Mouse (Mus musculus) neural tube, embryonic 14.5 days (tissue): ENCODE data around the gene Wdr47. TPM values are rescaled to one million over a fixed set of nuclear protein-coding genes. Genes with fewer than 3 reads are reported as not detected.
"Not testable (repeated sequence)": the region's sequence is repeated elsewhere in the genome, so short reads cannot be mapped to it uniquely, and the experiment has no call there.

ENCODE experiments used
- ATAC-seq: fragments of 200-750 bp; cut with Nextera tagmentation; 2 replicates; pipeline ENCODE4 v1.8.0; 2017; ENCODE audit warnings: low read depth, mild to moderate bottlenecking, moderate TSS enrichment, moderate library complexity
- H3K27ac ChIP-seq: fragments of 300-500 bp; sonication (generic); 2 replicates; pipeline ENCODE4 v1.5.1; 2014; ENCODE audit warnings: low read depth, mild to moderate bottlenecking, control low read depth, low read length, moderate library complexity, mixed read lengths
- H3K27me3 ChIP-seq: fragments of 300-500 bp; sonication (generic); 2 replicates; pipeline ENCODE4 v1.6.1; 2014; ENCODE audit warnings: low read length; ENCODE audit not compliant: control insufficient read depth, insufficient read depth
- H3K36me3 ChIP-seq: fragments of 300-500 bp; sonication (generic); 2 replicates; pipeline ENCODE4 v1.6.1; 2014; ENCODE audit warnings: low read length, mixed read lengths; ENCODE audit not compliant: control insufficient read depth, insufficient read depth
- H3K4me1 ChIP-seq: fragments of 300-500 bp; sonication (generic); 2 replicates; pipeline ENCODE4 v1.6.1; 2014; ENCODE audit warnings: low read length; ENCODE audit not compliant: control insufficient read depth, insufficient read depth
- H3K4me2 ChIP-seq: fragments of 300-500 bp; sonication (generic); 2 replicates; pipeline ENCODE4 v1.6.1; 2014; ENCODE audit warnings: mild to moderate bottlenecking, low read depth, low read length, control low read depth
- H3K4me3 ChIP-seq: fragments of 300-500 bp; sonication (generic); 2 replicates; pipeline ENCODE4 v1.5.1; 2014; ENCODE audit warnings: low read depth, low read length, control low read depth, mixed read lengths
- H3K9ac ChIP-seq: fragments of 300-500 bp; sonication (generic); replicated peaks from 2 replicates; pipeline ENCODE4 v1.6.1; 2014; ENCODE audit warnings: low read depth, mild to moderate bottlenecking, control low read depth, low read length, mixed read lengths
- H3K9me3 ChIP-seq: fragments of 300-500 bp; sonication (generic); 2 replicates; pipeline ENCODE4 v1.6.1; 2016; ENCODE audit warnings: low read length; ENCODE audit not compliant: control insufficient read depth
- WGBS: fragments of 180-500 bp; shearing (Covaris S2); extraction: QIAGEN DNeasy Blood & Tissue Kit; methylation state at CpG from one replicate; pipeline ENCODE4 v1.1.7; 2014; 5-methylcytosine and 5-hydroxymethylcytosine counted together
- polyA plus RNA-seq: library from polyadenylated mRNA; unstranded; fragments of >200 nt; fragmentation: Nextera tagmentation; extraction: Ambion mirVana; gene quantifications from 2 replicates; pipeline ENCODE4 v1.2.1, GENCODE M21; 2014

The Wdr47 gene
- polyA plus RNA-seq, 1 experiment from 2014 or later, result 113 TPM

- Histone ChIP-seq H3K36me3 (no peaks in the 10 kb centered on the region), H3K4me2 (peak within 1 kb of the TSS; percentile 61), H3K27ac (peak within 1 kb of the TSS; percentile 80), H3K9me3 (no peaks in the 10 kb centered on the region), H3K9ac (peak within 1 kb of the TSS; percentile 81), H3K27me3 (no peaks in the 10 kb centered on the region), H3K4me3 (peak within 1 kb of the TSS; percentile 75), H3K4me1 (peaks cover 10% of the 10 kb centered on the region)
- peak; percentile 98 for ATAC-seq
- under 1% methylated on average over 51 of the region's 57 CpGs for WGBS
Observed at GRCm38 (mm10) chr3:108653710-108654379, 62.8 kb downstream of the Wdr47 start, which contains the start of gene Clcc1. Gene Clcc1, plus strand, starts transcription at chr3:108653913.

GRCm38 (mm10) chr3:108654566-108654965 is 63.5 kb downstream of the Wdr47 start:
- Histone ChIP-seq H3K27me3 (no peaks in the 10 kb centered on the region), H3K27ac (no peak overlapping the region), H3K36me3 (no peaks in the 10 kb centered on the region), H3K4me2 (peak overlapping the region; percentile 61), H3K4me1 (peaks cover 10% of the 10 kb centered on the region), H3K9ac (peak overlapping the region; percentile 81; the same call in 1 of the 2 replicates), H3K4me3 (peak overlapping the region; percentile 75), H3K9me3 (no peaks in the 10 kb centered on the region)
- 37% methylated on average over 14 of the region's 14 CpGs for WGBS
- no peak for ATAC-seq

DNA sequence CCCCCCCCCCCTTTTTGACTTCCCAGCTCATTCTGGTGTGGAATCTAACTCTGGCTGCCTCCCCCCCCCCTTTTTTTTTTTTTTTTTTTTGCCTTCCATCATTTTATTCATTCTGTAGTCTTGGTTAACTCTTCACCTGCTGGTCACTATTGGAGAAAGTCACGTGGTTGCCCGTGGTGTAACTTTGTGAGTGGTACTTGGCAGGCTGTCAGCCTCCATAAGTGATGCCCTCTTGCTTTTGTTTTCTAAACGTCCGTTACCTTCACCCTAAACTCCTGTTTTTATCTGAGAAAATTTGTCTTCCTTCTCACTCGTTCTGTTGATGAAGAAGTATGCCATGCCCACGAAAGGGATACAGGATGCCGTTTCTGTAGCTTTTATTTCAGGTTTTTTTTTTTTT is 64.4 kb downstream of the Wdr47 start:
- ATAC-seq, result no peak
- 69% methylated on average over 7 of the region's 7 CpGs for WGBS
- Histone ChIP-seq H3K27ac (no peak overlapping the region), H3K4me1 (peaks cover 10% of the 10 kb centered on the region), H3K27me3 (no peaks in the 10 kb centered on the region), H3K36me3 (no peaks in the 10 kb centered on the region), H3K4me3 (no peak overlapping the region), H3K4me2 (no peak overlapping the region), H3K9me3 (no peaks in the 10 kb centered on the region), H3K9ac (no peak overlapping the region)

- ATAC-seq, result no peak
- peaks cover 11% of the 10 kb centered on the region for H3K36me3 ChIP-seq
- no peaks in the 10 kb centered on the region for H3K27me3 ChIP-seq
- H3K9ac ChIP-seq, result no peak overlapping the region
- H3K9me3 ChIP-seq, result no peaks in the 10 kb centered on the region
- WGBS, result 95% methylated on average over 9 of the region's 9 CpGs
- H3K4me1 ChIP-seq, result peaks cover 10% of the 10 kb centered on the region
- no peak overlapping the region for H3K4me2 ChIP-seq
- no peak overlapping the region for H3K27ac ChIP-seq
- no peak overlapping the region for H3K4me3 ChIP-seq
Observed at GRCm38 (mm10) chr3:108658612-108659011, 67.5 kb downstream of the Wdr47 start.

GRCm38 (mm10) chr3:108660941-108661340 is 69.9 kb downstream of the Wdr47 start:
- no peaks in the 10 kb centered on the region for H3K27me3 ChIP-seq
- H3K36me3 ChIP-seq, result peaks cover 25% of the 10 kb centered on the region
- H3K27ac ChIP-seq, result no peak overlapping the region
- WGBS, result 82% methylated on average over 1 of the region's 1 CpGs
- H3K4me3 ChIP-seq, result no peak overlapping the region
- H3K4me1 ChIP-seq, result no peaks in the 10 kb centered on the region
- ATAC-seq, result no peak
- no peak overlapping the region for H3K4me2 ChIP-seq
- H3K9me3 ChIP-seq, result no peaks in the 10 kb centered on the region
- no peak overlapping the region for H3K9ac ChIP-seq

DNA sequence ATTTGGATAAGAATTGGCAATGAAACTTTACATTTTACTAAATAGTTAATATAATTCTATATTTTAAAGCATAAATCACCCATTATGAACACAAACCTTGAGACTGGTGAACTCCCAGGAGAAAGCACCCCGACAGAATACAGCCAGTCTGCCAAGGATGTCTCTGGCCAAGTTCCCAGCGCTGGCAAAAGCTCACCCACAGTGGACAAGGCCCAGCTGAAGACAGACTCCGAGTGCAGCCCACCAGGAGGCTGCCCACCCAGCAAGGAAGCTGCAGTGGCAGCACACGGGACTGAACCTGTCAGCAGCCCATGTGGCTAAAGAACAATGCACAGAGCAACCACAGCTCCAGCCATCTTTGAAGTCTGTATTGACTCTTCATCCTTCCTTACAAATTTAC is 85.5 kb downstream of the Wdr47 start:
- Histone ChIP-seq H3K36me3 (peaks cover 57% of the 10 kb centered on the region), H3K4me3 (no peak overlapping the region), H3K27ac (no peak overlapping the region), H3K27me3 (no peaks in the 10 kb centered on the region), H3K4me2 (no peak overlapping the region), H3K9me3 (no peaks in the 10 kb centered on the region), H3K4me1 (no peaks in the 10 kb centered on the region), H3K9ac (no peak overlapping the region)
- WGBS, result 74% methylated on average over 4 of the region's 4 CpGs
- ATAC-seq, result no peak

- 85% methylated on average over 4 of the region's 4 CpGs for WGBS
- no peak for ATAC-seq
Observed at GRCm38 (mm10) chr3:108681004-108681403, 89.9 kb downstream of the Wdr47 start.

DNA sequence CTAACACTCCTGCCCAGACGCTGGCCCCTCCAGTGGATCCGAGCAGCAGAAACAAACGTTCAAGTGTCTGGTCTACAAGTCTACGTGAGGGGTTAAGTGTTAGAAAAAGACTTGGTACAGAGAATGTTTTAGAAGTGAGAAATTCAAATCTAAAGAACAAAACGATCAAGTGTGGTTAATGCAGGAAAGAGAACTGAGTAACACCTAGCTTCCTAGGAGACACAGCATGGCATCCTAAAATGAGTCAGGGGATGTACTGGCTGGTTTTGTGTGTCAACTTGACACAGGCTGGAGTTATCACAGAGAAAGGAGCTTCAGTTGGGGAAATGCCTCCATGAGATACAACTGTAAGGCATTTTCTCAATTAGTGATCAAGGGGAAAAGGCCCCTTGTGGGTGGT is 92.5 kb downstream of the Wdr47 start:
- peaks cover 26% of the 10 kb centered on the region; the same call in 1 of the 2 replicates for H3K36me3 ChIP-seq
- not testable (repeated sequence) for H3K4me3 ChIP-seq, H3K9ac ChIP-seq, H3K27me3 ChIP-seq, H3K4me1 ChIP-seq, H3K4me2 ChIP-seq, H3K27ac ChIP-seq, H3K9me3 ChIP-seq, ATAC-seq
- 96% methylated on average over 5 of the region's 5 CpGs for WGBS

More at GRCm38 (mm10) chr3:108681004-108681403, 89.9 kb downstream of the Wdr47 start:
- Histone ChIP-seq H3K9me3 (no peaks in the 10 kb centered on the region), H3K36me3 (peaks cover 44% of the 10 kb centered on the region; the same call in 1 of the 2 replicates), H3K4me3 (no peak overlapping the region), H3K4me1 (no peaks in the 10 kb centered on the region), H3K27ac (no peak overlapping the region), H3K4me2 (no peak overlapping the region), H3K9ac (no peak overlapping the region), H3K27me3 (no peaks in the 10 kb centered on the region)

DNA sequence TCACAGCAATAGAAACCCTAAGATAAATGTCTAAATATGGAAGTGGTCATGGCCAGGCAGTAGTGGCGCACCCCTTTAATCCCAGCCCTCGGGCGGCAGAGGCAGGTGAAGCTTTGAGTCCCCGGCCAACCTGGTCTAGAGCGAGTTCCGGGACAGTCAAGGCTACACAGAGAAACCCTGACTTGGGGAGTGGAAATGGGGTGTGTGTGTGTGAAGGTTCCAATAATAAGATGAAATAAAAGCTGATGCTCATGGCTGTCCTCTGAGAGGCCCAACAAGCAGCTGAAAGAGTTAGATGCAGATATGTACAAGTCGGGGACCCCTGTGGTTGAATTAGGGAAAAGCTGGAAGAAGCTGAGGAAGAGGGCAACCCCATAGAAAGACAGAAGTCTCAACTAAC is 94.6 kb downstream of the Wdr47 start:
- Histone ChIP-seq H3K36me3 (peaks cover 12% of the 10 kb centered on the region; the same call in 1 of the 2 replicates), H3K4me1 (no peaks in the 10 kb centered on the region), H3K9ac (no peak overlapping the region), H3K27ac (no peak overlapping the region), H3K27me3 (no peaks in the 10 kb centered on the region), H3K9me3 (no peaks in the 10 kb centered on the region), H3K4me2 (no peak overlapping the region), H3K4me3 (no peak overlapping the region)
- no peak for ATAC-seq
- WGBS, result 97% methylated on average over 7 of the region's 7 CpGs
